20 mouse cellular contexts compared by ENCODE assay signal in genomic region chr5:12926289-12926688, GRCm38 (mm10).
"Had no signal": no experiment of that assay in that cellular context is flagged by ENCODE, and none has a peak within 500 bp of the region (broad histone marks: within the 10 kb centered on the region; RNA-seq: fewer than 3 reads in every experiment).

No protein-coding gene starts in this region.

- H3K9me3 ChIP-seq: limb, embryonic 10.5 days; limb, embryonic 13.5 days; midbrain, embryonic 12.5 days; midbrain, embryonic 15.5 days; neural tube, embryonic 12.5 days; neural tube, embryonic 15.5 days; stomach, embryonic 15.5 days had no signal

- H3K27me3 ChIP-seq: limb, embryonic 13.5 days; midbrain, embryonic 12.5 days; midbrain, embryonic 15.5 days; neural tube, embryonic 12.5 days; neural tube, embryonic 15.5 days; stomach, embryonic 15.5 days had no signal

- H3K4me1 ChIP-seq: limb, embryonic 10.5 days; limb, embryonic 13.5 days; midbrain, embryonic 12.5 days; midbrain, embryonic 15.5 days; neural tube, embryonic 12.5 days; neural tube, embryonic 15.5 days; stomach, embryonic 15.5 days had no signal

- H3K36me3 ChIP-seq: limb, embryonic 10.5 days; limb, embryonic 13.5 days; midbrain, embryonic 12.5 days; midbrain, embryonic 15.5 days; neural tube, embryonic 12.5 days; neural tube, embryonic 15.5 days; stomach, embryonic 15.5 days had no signal

- H3K4me3 ChIP-seq: layer of hippocampus, adult 2 months; limb, embryonic 10.5 days; limb, embryonic 13.5 days; midbrain, embryonic 12.5 days; midbrain, embryonic 15.5 days; neural tube, embryonic 12.5 days; neural tube, embryonic 15.5 days; stomach, embryonic 15.5 days had no signal

- H3K27ac ChIP-seq: kidney, postnatal 0 days; layer of hippocampus, adult 2 months; limb, embryonic 10.5 days; limb, embryonic 13.5 days; macrophage; midbrain, embryonic 12.5 days; midbrain, embryonic 15.5 days; neural tube, embryonic 12.5 days; neural tube, embryonic 15.5 days; stomach, embryonic 15.5 days had no signal

- DNase-seq: kidney, adult 2 months; kidney, postnatal 25 days; layer of hippocampus, adult 9-11 months; lung, embryonic 14.5 days; right cerebral cortex, adult 18-20 months; right cerebral cortex, postnatal 14 days; spleen, adult 18-20 months; thymus, postnatal 36 days had no signal

- ATAC-seq: intestine, postnatal 0 days; lung, postnatal 0 days; midbrain, embryonic 15.5 days had no signal

- H3K4me2 ChIP-seq: limb, embryonic 13.5 days; lung, embryonic 14.5 days; midbrain, embryonic 12.5 days; midbrain, embryonic 15.5 days; neural tube, embryonic 12.5 days; neural tube, embryonic 15.5 days; stomach, embryonic 15.5 days had no signal

- H3K9ac ChIP-seq: limb, embryonic 13.5 days; lung, embryonic 14.5 days; midbrain, embryonic 12.5 days; midbrain, embryonic 15.5 days; neural tube, embryonic 12.5 days; neural tube, embryonic 15.5 days; stomach, embryonic 15.5 days had no signal
